Mouse (Mus musculus): ENCODE results near the gene Plekho2. TPM values are rescaled to one million over a fixed set of nuclear protein-coding genes. Genes with fewer than 3 reads are reported as not detected.
A peak's percentile ranks its signal among the peaks of the same experiment; 100 is the strongest.

The Plekho2 gene
- polyA plus RNA-seq, 1 experiment from 2014 or later = 21.4 TPM

DNA sequence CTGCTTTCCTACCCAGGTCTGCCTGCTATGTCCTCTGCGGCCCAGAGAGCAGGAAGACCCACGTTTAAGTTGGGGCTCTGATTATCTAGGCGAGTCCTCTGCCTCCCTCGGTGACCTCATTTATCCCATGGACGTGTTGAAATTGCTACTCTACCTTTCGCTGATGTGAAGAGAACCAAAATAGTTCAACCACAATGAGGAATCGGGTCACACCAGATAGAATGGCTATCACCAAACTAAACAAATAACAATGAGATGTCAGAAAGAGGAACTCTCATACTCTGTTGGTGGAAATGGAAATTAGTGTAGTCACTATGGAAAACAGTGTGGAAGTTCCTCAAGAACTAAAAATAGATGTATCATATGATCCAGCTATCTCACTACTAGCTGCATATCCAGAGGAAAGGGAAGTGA lies 37.7 kb downstream of the Plekho2 start:
- WGBS = 72% methylated on average over 7 of the region's 7 CpGs
- H3K27ac ChIP-seq (ENCODE audit: low read length) = peak overlapping the region; percentile 64
- no peaks in the 10 kb centered on the region for H3K9me3 ChIP-seq (replicated peaks; ENCODE audit: control insufficient read depth, low read length)
- H3K27me3 ChIP-seq (ENCODE audit: control insufficient read depth, insufficient read depth, low read length) = no peaks in the 10 kb centered on the region
- peaks cover 17% of the 10 kb centered on the region for H3K4me1 ChIP-seq (ENCODE audit: control insufficient read depth, insufficient read depth, low read length)
- H3K9ac ChIP-seq (ENCODE audit: low read length) = no peak overlapping the region
- H3K4me3 ChIP-seq (replicated peaks; ENCODE audit: low read length) = no peak overlapping the region
- H3K36me3 ChIP-seq (ENCODE audit: control insufficient read depth, insufficient read depth, low read length) = no peaks in the 10 kb centered on the region
- ATAC-seq (ENCODE audit: insufficient read depth, low FRiP score) = no peak
- H3K4me2 ChIP-seq (ENCODE audit: low read depth, low read length) = no peak overlapping the region

GRCm38 (mm10) chr9:65541126-65542068 lies 38.4 kb downstream of the Plekho2 start:
- no peaks in the 10 kb centered on the region for H3K9me3 ChIP-seq (replicated peaks; ENCODE audit: control insufficient read depth, low read length)
- peaks cover 11% of the 10 kb centered on the region; the same call in 1 of the 2 replicates for H3K4me1 ChIP-seq (ENCODE audit: control insufficient read depth, insufficient read depth, low read length)
- peak; percentile 55; the same call in 1 of the 2 replicates for ATAC-seq (ENCODE audit: insufficient read depth, low FRiP score)
- no peak overlapping the region for H3K4me3 ChIP-seq (replicated peaks; ENCODE audit: low read length)
- H3K36me3 ChIP-seq (ENCODE audit: control insufficient read depth, insufficient read depth, low read length) = no peaks in the 10 kb centered on the region
- WGBS = 46% methylated on average over 13 of the region's 13 CpGs
- no peak overlapping the region for H3K9ac ChIP-seq (ENCODE audit: low read length)
- peak overlapping the region; percentile 64 for H3K27ac ChIP-seq (ENCODE audit: low read length)
- no peak overlapping the region for H3K4me2 ChIP-seq (ENCODE audit: low read depth, low read length)
- no peaks in the 10 kb centered on the region for H3K27me3 ChIP-seq (ENCODE audit: control insufficient read depth, insufficient read depth, low read length)

DNA sequence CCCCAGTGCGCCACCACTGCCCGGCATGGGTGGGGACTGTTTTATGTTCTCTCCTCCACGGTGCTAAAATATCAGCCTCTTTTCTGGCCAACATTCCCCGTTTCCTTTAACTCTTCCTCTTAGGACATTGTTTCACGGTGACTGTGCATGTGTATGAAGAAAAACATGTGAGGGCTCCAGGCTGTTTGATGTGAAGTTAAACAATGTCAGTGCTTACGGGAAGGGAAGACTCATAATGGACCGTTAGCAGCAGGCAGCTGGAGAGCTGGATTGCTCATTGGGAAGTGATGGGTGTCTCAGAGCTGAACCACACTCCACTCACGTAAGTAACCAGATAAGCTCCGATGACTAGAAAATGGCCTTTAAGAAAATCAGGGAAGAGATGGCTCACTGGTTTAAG lies 40.1 kb downstream of the Plekho2 start:
- H3K4me2 ChIP-seq (ENCODE audit: low read depth, low read length) = no peak overlapping the region
- H3K9ac ChIP-seq (ENCODE audit: low read length) = no peak overlapping the region
- no peaks in the 10 kb centered on the region for H3K27me3 ChIP-seq (ENCODE audit: control insufficient read depth, insufficient read depth, low read length)
- 56% methylated on average over 9 of the region's 9 CpGs for WGBS
- no peak for ATAC-seq (ENCODE audit: insufficient read depth, low FRiP score)
- peaks cover 7% of the 10 kb centered on the region; the same call in 1 of the 2 replicates for H3K4me1 ChIP-seq (ENCODE audit: control insufficient read depth, insufficient read depth, low read length)
- no peak overlapping the region for H3K27ac ChIP-seq (ENCODE audit: low read length)
- no peak overlapping the region for H3K4me3 ChIP-seq (replicated peaks; ENCODE audit: low read length)
- H3K9me3 ChIP-seq (replicated peaks; ENCODE audit: control insufficient read depth, low read length) = no peaks in the 10 kb centered on the region
- no peaks in the 10 kb centered on the region for H3K36me3 ChIP-seq (ENCODE audit: control insufficient read depth, insufficient read depth, low read length)

- H3K36me3 ChIP-seq (ENCODE audit: control insufficient read depth, insufficient read depth, low read length) = no peaks in the 10 kb centered on the region
- H3K27me3 ChIP-seq (ENCODE audit: control insufficient read depth, insufficient read depth, low read length) = no peaks in the 10 kb centered on the region
- ATAC-seq (ENCODE audit: insufficient read depth, low FRiP score) = no peak
- peaks cover 7% of the 10 kb centered on the region; the same call in 1 of the 2 replicates for H3K4me1 ChIP-seq (ENCODE audit: control insufficient read depth, insufficient read depth, low read length)
- 93% methylated on average over 8 of the region's 8 CpGs for WGBS
- no peaks in the 10 kb centered on the region for H3K9me3 ChIP-seq (replicated peaks; ENCODE audit: control insufficient read depth, low read length)
- H3K9ac ChIP-seq (ENCODE audit: low read length) = no peak overlapping the region
- H3K4me2 ChIP-seq (ENCODE audit: low read depth, low read length) = no peak overlapping the region
- no peak overlapping the region for H3K4me3 ChIP-seq (replicated peaks; ENCODE audit: low read length)
- no peak overlapping the region for H3K27ac ChIP-seq (ENCODE audit: low read length)
These were observed 41.8 kb downstream of the Plekho2 start for GRCm38 (mm10) chr9:65537901-65538630.

DNA sequence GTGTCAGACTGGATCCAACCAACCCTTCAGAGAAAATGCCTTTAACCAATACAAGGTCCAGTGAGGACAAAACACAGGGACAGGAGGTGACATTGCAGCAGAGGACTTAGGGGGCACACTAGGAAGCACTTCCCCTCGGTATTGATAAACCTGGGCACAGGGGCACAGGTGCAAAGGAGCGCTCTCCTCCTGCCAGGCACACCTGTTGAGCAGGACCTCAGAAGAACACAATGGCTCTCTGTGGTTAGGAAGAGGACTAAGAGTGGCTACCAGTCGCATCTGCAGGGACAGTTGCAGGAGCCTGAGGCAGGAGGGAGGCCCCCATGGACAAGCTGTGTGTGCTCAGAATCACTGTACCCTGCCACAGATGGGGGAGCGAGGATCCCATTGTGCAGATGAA lies 43.3 kb downstream of the Plekho2 start:
- Histone ChIP-seq H3K9me3 (replicated peaks; ENCODE audit: control insufficient read depth, low read length) (no peaks in the 10 kb centered on the region), H3K4me1 (ENCODE audit: control insufficient read depth, insufficient read depth, low read length) (peaks cover 2% of the 10 kb centered on the region; the same call in 1 of the 2 replicates), H3K9ac (ENCODE audit: low read length) (no peak overlapping the region), H3K4me2 (ENCODE audit: low read depth, low read length) (no peak overlapping the region), H3K27me3 (ENCODE audit: control insufficient read depth, insufficient read depth, low read length) (no peaks in the 10 kb centered on the region), H3K27ac (ENCODE audit: low read length) (no peak overlapping the region), H3K36me3 (ENCODE audit: control insufficient read depth, insufficient read depth, low read length) (no peaks in the 10 kb centered on the region), H3K4me3 (replicated peaks; ENCODE audit: low read length) (no peak overlapping the region)
- ATAC-seq (ENCODE audit: insufficient read depth, low FRiP score) = no peak
- WGBS = 71% methylated on average over 4 of the region's 4 CpGs

GRCm38 (mm10) chr9:65535789-65536469 lies 43.9 kb downstream of the Plekho2 start:
- WGBS = 83% methylated on average over 10 of the region's 11 CpGs
- Histone ChIP-seq H3K4me3 (replicated peaks; ENCODE audit: low read length) (no peak overlapping the region), H3K9me3 (replicated peaks; ENCODE audit: control insufficient read depth, low read length) (no peaks in the 10 kb centered on the region), H3K4me1 (ENCODE audit: control insufficient read depth, insufficient read depth, low read length) (no peaks in the 10 kb centered on the region), H3K27ac (ENCODE audit: low read length) (no peak overlapping the region), H3K36me3 (ENCODE audit: control insufficient read depth, insufficient read depth, low read length) (no peaks in the 10 kb centered on the region), H3K4me2 (ENCODE audit: low read depth, low read length) (no peak overlapping the region), H3K9ac (ENCODE audit: low read length) (no peak overlapping the region), H3K27me3 (ENCODE audit: control insufficient read depth, insufficient read depth, low read length) (no peaks in the 10 kb centered on the region)
- no peak for ATAC-seq (ENCODE audit: insufficient read depth, low FRiP score)

GRCm38 (mm10) chr9:65535191-65535722 lies 44.6 kb downstream of the Plekho2 start:
- Histone ChIP-seq H3K36me3 (ENCODE audit: control insufficient read depth, insufficient read depth, low read length) (no peaks in the 10 kb centered on the region), H3K4me2 (ENCODE audit: low read depth, low read length) (no peak overlapping the region), H3K9ac (ENCODE audit: low read length) (no peak overlapping the region), H3K27ac (ENCODE audit: low read length) (no peak overlapping the region), H3K27me3 (ENCODE audit: control insufficient read depth, insufficient read depth, low read length) (no peaks in the 10 kb centered on the region), H3K4me1 (ENCODE audit: control insufficient read depth, insufficient read depth, low read length) (no peaks in the 10 kb centered on the region), H3K4me3 (replicated peaks; ENCODE audit: low read length) (no peak overlapping the region), H3K9me3 (replicated peaks; ENCODE audit: control insufficient read depth, low read length) (no peaks in the 10 kb centered on the region)
- WGBS = 61% methylated on average over 3 of the region's 3 CpGs
- no peak for ATAC-seq (ENCODE audit: insufficient read depth, low FRiP score)

- no peak overlapping the region for H3K4me2 ChIP-seq (ENCODE audit: low read depth, low read length)
- no peak for ATAC-seq (ENCODE audit: insufficient read depth, low FRiP score)
- no peak overlapping the region for H3K9ac ChIP-seq (ENCODE audit: low read length)
- no peaks in the 10 kb centered on the region for H3K4me1 ChIP-seq (ENCODE audit: control insufficient read depth, insufficient read depth, low read length)
- no peak overlapping the region for H3K4me3 ChIP-seq (replicated peaks; ENCODE audit: low read length)
- H3K36me3 ChIP-seq (ENCODE audit: control insufficient read depth, insufficient read depth, low read length) = no peaks in the 10 kb centered on the region
- H3K9me3 ChIP-seq (replicated peaks; ENCODE audit: control insufficient read depth, low read length) = no peaks in the 10 kb centered on the region
- H3K27me3 ChIP-seq (ENCODE audit: control insufficient read depth, insufficient read depth, low read length) = no peaks in the 10 kb centered on the region
- WGBS = 87% methylated on average over 3 of the region's 3 CpGs
- no peak overlapping the region for H3K27ac ChIP-seq (ENCODE audit: low read length)
These were observed 45.7 kb downstream of the Plekho2 start for GRCm38 (mm10) chr9:65534111-65534510.
